Mouse (Mus musculus) heart, embryonic 12.5 days (tissue): ENCODE data around the gene Fndc1. TPM values are rescaled to one million over a fixed set of nuclear protein-coding genes. Genes with fewer than 3 reads are reported as not detected.

ENCODE experiments used
- ATAC-seq: fragments of 200-750 bp; cut with Nextera tagmentation; 2 replicates; pipeline ENCODE4 v1.8.0; 2017; ENCODE audit warnings: moderate TSS enrichment, moderate library complexity; ENCODE audit not compliant: insufficient number of reproducible peaks, low FRiP score
- H3K27ac ChIP-seq: fragments of 300-500 bp; sonication (generic); 2 replicates; pipeline ENCODE4 v1.5.1; 2016; ENCODE audit warnings: mild to moderate bottlenecking, moderate library complexity; ENCODE audit not compliant: poor library complexity, severe bottlenecking
- H3K27me3 ChIP-seq: fragments of 300-500 bp; sonication (generic); replicated peaks from 2 replicates; pipeline ENCODE4 v1.6.1; 2016; ENCODE audit warnings: mild to moderate bottlenecking, moderate library complexity
- H3K36me3 ChIP-seq: fragments of 300-500 bp; sonication (generic); 2 replicates; pipeline ENCODE4 v1.6.1; 2016; ENCODE audit warnings: mild to moderate bottlenecking, moderate library complexity
- H3K4me1 ChIP-seq: fragments of 300-500 bp; sonication (generic); replicated peaks from 2 replicates; pipeline ENCODE4 v1.6.1; 2016; ENCODE audit warnings: mild to moderate bottlenecking
- H3K4me2 ChIP-seq: fragments of 300-500 bp; sonication (generic); 2 replicates; pipeline ENCODE4 v1.6.1; 2016; ENCODE audit warnings: mild to moderate bottlenecking, moderate library complexity
- H3K4me3 ChIP-seq: fragments of 300-500 bp; sonication (generic); 2 replicates; pipeline ENCODE4 v1.5.1; 2016; ENCODE audit warnings: mild to moderate bottlenecking
- H3K9ac ChIP-seq: fragments of 300-500 bp; sonication (generic); 2 replicates; pipeline ENCODE4 v1.6.1; 2016; ENCODE audit warnings: mild to moderate bottlenecking, moderate library complexity
- H3K9me3 ChIP-seq: fragments of 300-500 bp; sonication (generic); replicated peaks from 2 replicates; pipeline ENCODE4 v1.6.1; 2016; ENCODE audit warnings: mild to moderate bottlenecking, moderate library complexity
- WGBS: fragments of 180-500 bp; shearing (Covaris S2); methylation state at CpG from one replicate; pipeline ENCODE4 v1.1.7; 2016; 5-methylcytosine and 5-hydroxymethylcytosine counted together
- polyA plus RNA-seq: library from polyadenylated mRNA; unstranded; fragments of >200 nt; fragmentation: Nextera tagmentation; extraction: Ambion mirVana; gene quantifications from 2 replicates; pipeline ENCODE4 v1.2.1, GENCODE M21; 2016

Gene Fndc1
- 4.6 and 6.7 TPM in 2 replicates for polyA plus RNA-seq

DNA sequence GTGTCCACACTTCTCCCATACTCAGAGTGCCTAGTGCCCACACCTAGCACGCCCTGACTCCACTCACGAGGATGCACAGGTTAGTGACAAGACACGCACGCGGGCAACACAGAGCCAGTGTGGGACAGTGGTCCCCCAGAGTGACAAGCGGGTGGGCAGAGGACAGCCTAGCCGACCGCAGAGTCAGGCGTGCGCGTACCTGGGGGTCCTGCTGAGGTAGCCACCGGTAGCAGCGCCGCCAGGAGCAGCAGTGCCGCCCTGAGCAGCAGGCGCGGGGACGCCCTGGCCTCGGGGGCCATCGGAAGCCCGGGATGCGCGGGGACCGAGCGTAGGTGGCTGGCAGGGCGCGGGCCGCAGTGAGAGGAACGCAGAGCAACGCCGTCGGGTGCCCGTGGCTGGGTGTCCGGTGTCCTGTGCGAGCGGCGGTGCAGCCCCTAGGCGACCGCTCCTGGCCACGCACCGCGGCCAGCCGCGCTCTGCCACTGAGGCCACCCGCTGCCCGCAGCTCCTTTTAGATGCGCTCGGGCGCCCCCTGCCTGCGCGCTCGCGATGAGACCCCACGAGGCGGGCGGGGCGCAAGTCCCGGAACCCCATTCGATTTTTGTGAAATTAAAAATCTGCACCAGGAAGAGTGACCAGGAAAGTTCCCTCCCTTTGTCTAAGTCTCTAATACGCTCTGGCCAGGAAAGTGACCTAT is at the start of gene Fndc1:
TSS of gene Fndc1 (minus strand) at position 484 of the 697 bp plus-strand sequence.
- H3K4me1 ChIP-seq: peaks cover 17% of the 10 kb centered on the region
- ATAC-seq: peak; percentile 57; the same call in 1 of the 2 replicates
- no peak within 1 kb of the TSS for H3K27ac ChIP-seq
- H3K36me3 ChIP-seq: no peaks in the 10 kb centered on the region
- H3K9ac ChIP-seq: peak within 1 kb of the TSS; percentile 66
- H3K9me3 ChIP-seq: no peaks in the 10 kb centered on the region
- WGBS: 2% methylated on average over 60 of the region's 60 CpGs
- peak within 1 kb of the TSS; percentile 49 for H3K4me3 ChIP-seq
- peak within 1 kb of the TSS; percentile 85 for H3K4me2 ChIP-seq
- peaks cover 66% of the 10 kb centered on the region for H3K27me3 ChIP-seq

DNA sequence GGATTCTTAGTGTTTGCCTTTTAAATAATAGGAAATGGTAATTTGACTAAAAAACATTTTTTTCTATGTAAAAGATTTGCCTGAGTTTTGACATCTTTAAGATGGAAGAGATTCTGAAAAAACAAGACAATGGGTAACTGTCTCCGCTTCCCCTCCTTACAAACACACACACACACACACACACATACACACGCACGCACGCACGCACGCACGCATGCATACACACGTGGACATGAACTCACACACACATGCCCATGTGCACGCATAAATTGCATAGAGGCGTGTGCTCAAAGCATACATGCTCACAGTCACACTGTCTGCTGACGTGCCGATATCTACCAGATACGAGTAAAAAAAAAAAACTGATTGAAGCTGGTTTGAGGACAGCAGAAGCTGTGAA is 49.4 kb upstream of the Fndc1 start:
- no peak for ATAC-seq
- Histone ChIP-seq H3K4me3 (no peak overlapping the region), H3K4me2 (no peak overlapping the region), H3K36me3 (no peaks in the 10 kb centered on the region), H3K27me3 (peaks cover 17% of the 10 kb centered on the region), H3K9me3 (no peaks in the 10 kb centered on the region), H3K27ac (no peak overlapping the region), H3K9ac (no peak overlapping the region), H3K4me1 (0 out of 2 replicates have a peak, but pooled peaks cover 4% of the 10 kb centered on the region)
- 83% methylated on average over 13 of the region's 13 CpGs for WGBS

DNA sequence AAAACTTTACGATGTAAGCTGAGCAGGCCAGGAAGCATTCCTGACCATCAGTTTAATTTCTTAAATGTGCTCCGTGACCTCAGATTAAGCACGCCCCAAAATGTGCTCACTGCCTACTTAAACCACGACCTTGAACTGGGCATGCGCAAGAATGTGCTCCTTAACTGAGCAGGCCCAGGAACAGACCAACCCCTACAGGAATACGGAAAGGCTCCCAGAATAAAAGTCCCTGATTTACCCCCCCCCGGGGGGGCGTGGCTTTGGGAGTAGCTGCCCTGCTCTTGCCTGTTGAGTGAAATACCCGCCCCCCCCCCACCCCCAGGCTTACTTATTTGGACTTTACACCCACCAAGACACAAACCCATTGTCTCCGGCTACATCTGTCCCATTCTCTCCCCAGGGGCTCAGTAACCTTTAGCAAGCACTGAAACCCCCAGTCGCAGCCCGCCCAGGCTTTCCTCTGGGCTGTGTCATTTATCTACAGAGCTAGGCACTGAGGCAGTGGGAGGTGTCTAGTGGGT is 48.9 kb upstream of the Fndc1 start:
- 0 out of 2 replicates have a peak, but pooled peaks cover 4% of the 10 kb centered on the region for H3K4me1 ChIP-seq
- H3K9ac ChIP-seq: no peak overlapping the region
- H3K4me2 ChIP-seq: no peak overlapping the region
- ATAC-seq: no peak
- peaks cover 21% of the 10 kb centered on the region for H3K27me3 ChIP-seq
- H3K9me3 ChIP-seq: no peaks in the 10 kb centered on the region
- no peaks in the 10 kb centered on the region for H3K36me3 ChIP-seq
- H3K27ac ChIP-seq: no peak overlapping the region
- H3K4me3 ChIP-seq: no peak overlapping the region
- 44% methylated on average over 12 of the region's 12 CpGs for WGBS

DNA sequence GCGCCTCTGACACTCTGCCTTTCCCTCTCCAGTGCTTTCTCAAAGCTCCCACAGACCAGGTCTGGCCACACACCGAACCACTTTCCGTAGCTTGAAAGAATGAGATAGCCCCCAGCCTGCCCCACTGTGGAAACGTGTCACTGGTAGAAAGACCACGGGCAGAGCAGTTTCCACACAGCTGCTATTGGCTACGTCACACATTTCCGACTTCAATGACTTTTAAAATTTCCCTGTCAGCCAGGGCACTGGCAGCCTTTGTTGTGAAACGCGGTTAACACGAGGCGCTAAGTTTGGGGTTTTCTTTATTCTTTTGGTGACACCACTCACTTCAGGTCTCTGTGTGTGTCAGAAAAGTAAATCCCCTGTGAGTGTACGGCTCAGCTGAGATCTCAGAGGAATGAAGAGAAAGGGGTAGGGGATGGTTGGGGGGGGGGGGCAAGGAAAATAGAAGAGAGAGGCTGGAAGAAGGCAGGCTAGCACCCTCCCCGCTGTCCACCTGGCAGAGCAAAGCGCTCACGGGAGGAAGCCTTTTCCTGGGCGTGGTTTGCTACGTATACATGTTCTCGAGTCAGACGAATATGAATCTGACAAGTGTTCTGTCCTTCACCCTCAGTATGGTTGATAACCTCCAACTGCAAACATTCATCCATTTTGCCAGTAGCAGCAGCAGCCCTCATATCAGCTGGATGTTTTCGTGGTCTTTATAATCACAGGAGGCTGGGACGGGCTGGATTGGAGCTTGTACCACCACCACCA is 47.9 kb upstream of the Fndc1 start:
- H3K27me3 ChIP-seq: peaks cover 28% of the 10 kb centered on the region
- WGBS: 78% methylated on average over 21 of the region's 21 CpGs
- H3K9me3 ChIP-seq: no peaks in the 10 kb centered on the region
- no peak overlapping the region for H3K9ac ChIP-seq
- no peaks in the 10 kb centered on the region for H3K36me3 ChIP-seq
- no peak overlapping the region for H3K27ac ChIP-seq
- H3K4me2 ChIP-seq: no peak overlapping the region
- H3K4me3 ChIP-seq: no peak overlapping the region
- ATAC-seq: no peak
- 0 out of 2 replicates have a peak, but pooled peaks cover 4% of the 10 kb centered on the region for H3K4me1 ChIP-seq

DNA sequence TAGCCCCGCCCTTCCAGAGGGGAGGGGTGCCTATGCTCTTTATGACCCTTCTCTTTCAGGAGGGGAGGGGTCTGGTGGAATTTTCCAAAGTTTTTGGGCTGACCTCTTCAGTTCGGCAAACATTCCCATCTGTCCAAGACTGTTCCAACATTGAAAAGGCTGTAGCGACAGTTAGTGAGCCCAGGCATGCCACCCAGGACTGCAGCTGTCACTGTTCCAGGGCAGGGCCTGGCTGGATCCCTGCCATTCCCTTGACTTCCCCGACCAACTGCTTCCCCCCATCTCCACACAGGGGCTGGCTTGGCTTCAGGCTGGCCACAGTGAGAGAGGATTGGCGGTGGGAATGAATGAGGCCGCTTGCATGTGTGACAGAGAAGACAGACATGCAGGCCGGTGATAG is 46.3 kb upstream of the Fndc1 start:
- Histone ChIP-seq H3K27ac (no peak overlapping the region), H3K9ac (no peak overlapping the region)

DNA sequence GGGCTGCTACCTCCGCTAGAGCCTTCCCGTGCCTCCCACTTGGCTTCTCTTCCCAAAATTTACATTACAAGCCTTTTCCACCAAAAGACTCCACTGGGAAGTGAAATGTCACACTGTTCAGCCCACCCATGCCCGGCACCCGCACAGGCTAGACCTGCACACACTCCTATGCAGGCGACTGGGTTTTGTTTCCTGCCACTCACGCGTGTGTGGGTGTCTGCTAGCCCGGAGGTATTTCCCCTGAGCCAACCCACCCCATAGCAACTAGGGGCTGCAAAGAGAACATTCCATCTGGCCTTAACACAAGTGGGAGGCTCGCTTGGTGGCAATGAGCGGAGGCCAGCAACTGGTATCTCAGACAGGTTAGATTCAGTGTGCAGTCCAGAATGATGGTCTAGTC is 44.7 kb upstream of the Fndc1 start:
- H3K27me3 ChIP-seq: peaks cover 41% of the 10 kb centered on the region
- no peaks in the 10 kb centered on the region for H3K36me3 ChIP-seq
- 0 out of 2 replicates have a peak, but pooled peaks cover 4% of the 10 kb centered on the region for H3K4me1 ChIP-seq
- H3K9me3 ChIP-seq: no peaks in the 10 kb centered on the region
- ATAC-seq: no peak
- H3K27ac ChIP-seq: no peak overlapping the region
- WGBS: 64% methylated on average over 10 of the region's 10 CpGs
- no peak overlapping the region for H3K9ac ChIP-seq
- H3K4me2 ChIP-seq: no peak overlapping the region
- H3K4me3 ChIP-seq: no peak overlapping the region

More for the DNA sequence above, 46.3 kb upstream of the Fndc1 start:
- Histone ChIP-seq H3K27me3 (peaks cover 38% of the 10 kb centered on the region), H3K36me3 (no peaks in the 10 kb centered on the region), H3K4me2 (no peak overlapping the region), H3K4me3 (no peak overlapping the region), H3K4me1 (0 out of 2 replicates have a peak, but pooled peaks cover 4% of the 10 kb centered on the region), H3K9me3 (no peaks in the 10 kb centered on the region)
- 73% methylated on average over 7 of the region's 7 CpGs for WGBS
- ATAC-seq: no peak

DNA sequence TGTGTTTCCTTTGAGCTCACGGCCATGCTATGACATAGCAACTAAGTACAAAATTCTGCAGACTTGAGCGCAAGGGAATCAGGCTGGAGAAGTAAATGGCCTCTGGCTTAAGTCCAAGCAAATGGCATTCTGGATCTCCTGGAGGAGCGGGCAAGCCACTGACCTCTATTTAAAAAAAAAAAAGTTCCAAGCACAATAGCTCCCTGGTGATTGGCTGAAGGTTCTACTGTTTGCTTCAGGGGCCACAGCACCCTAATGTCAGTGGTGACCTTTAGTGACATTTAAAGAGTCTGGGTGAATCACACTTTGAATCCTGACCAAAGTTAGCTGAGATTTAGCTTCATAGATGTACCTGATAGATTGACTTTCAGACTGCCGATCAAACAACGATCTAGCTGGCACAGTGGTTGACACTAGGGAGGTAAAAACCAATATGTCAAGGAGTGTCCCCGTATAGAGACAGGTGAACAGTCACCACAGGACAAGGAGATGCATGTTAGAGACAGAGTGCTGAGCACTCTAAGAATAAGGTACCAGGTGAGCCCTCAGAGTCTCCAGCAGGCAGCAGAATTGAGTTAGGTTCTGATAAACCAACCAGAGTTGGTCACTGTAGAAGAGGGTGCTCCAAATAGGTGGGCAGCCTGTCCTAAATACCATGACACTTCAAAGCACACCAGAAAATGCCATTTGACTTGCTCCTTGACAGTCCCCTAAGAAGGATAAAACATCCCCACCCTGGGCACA is 43.9 kb upstream of the Fndc1 start:
- H3K36me3 ChIP-seq: no peaks in the 10 kb centered on the region
- H3K4me3 ChIP-seq: no peak overlapping the region
- peaks cover 41% of the 10 kb centered on the region for H3K27me3 ChIP-seq
- H3K9me3 ChIP-seq: no peaks in the 10 kb centered on the region
- WGBS: 79% methylated on average over 6 of the region's 6 CpGs
- no peak overlapping the region for H3K9ac ChIP-seq
- no peak overlapping the region for H3K4me2 ChIP-seq
- no peak overlapping the region for H3K27ac ChIP-seq
- 0 out of 2 replicates have a peak, but pooled peaks cover 1% of the 10 kb centered on the region for H3K4me1 ChIP-seq
- no peak for ATAC-seq

DNA sequence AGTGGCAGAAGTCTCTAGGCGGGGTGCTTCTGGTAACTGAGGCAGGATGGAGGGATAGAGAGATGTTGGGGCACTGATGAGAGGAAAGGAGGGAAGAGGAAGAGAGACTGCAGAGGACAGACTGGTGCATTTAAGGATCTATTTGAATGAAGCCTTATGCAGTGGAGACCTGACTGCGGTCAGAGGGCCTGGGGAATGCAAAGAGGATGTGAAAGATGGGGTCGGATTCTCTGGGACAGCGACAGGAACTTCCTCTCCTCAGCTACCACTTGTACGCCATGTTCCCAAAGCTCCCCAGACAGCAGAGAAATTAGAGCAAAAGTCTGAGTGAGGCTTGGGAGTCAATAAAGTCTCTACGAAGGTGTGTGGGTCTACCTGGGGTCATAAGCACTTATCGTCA is 42.0 kb upstream of the Fndc1 start:
- H3K4me1 ChIP-seq: no peaks in the 10 kb centered on the region
- H3K4me3 ChIP-seq: no peak overlapping the region
- no peak overlapping the region for H3K27ac ChIP-seq
- H3K9me3 ChIP-seq: no peaks in the 10 kb centered on the region
- 67% methylated on average over 7 of the region's 7 CpGs for WGBS
- no peaks in the 10 kb centered on the region for H3K36me3 ChIP-seq
- H3K4me2 ChIP-seq: no peak overlapping the region
- no peak for ATAC-seq
- peaks cover 35% of the 10 kb centered on the region for H3K27me3 ChIP-seq
- H3K9ac ChIP-seq: no peak overlapping the region

DNA sequence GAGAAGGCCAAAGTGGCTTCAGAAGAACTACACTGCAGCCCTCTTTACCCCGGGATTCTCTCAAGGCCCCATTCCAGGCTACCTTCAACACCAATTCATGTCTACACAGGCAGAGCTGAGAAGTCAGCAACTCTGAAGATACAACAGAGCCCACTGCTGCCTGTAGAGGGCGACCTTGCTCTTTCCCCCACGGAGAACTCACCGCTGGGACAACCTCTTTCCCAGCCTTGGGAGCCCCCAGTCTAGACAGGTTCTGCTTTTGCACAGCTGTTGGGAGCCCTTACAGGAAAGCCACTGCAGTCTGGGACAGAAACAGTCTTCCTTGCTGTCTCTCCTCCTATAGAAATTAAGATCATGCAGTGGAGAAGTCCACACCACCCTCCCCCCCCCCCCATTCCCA is 41.5 kb upstream of the Fndc1 start:
- Histone ChIP-seq H3K27ac (no peak overlapping the region), H3K27me3 (peaks cover 31% of the 10 kb centered on the region), H3K4me2 (no peak overlapping the region), H3K9ac (no peak overlapping the region), H3K9me3 (no peaks in the 10 kb centered on the region), H3K36me3 (no peaks in the 10 kb centered on the region), H3K4me1 (no peaks in the 10 kb centered on the region), H3K4me3 (no peak overlapping the region)
- WGBS: 6% methylated on average over 4 of the region's 4 CpGs
- no peak for ATAC-seq

DNA sequence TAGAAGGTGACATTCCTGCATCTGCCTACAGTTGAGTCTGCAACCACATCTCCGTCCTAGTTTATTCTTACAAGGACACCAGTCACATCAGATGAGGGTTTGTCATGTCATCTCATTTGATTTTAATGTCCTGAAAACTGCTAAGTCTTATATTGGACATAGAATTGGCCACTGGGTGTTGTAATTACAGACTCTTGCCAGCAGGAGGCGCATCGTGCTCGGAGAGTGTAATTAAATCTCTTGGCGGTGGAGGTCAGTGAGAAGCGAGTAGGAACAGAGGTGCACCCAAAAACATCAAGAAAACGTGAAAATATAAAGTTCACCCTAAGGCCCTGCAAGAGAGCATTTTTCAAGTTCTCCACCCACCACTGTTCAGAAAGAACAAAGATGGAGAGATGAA is 37.6 kb upstream of the Fndc1 start:
- Histone ChIP-seq H3K36me3 (no peaks in the 10 kb centered on the region), H3K27me3 (peaks cover 11% of the 10 kb centered on the region; the same call in 1 of the 2 replicates), H3K4me2 (no peak overlapping the region), H3K9ac (no peak overlapping the region), H3K4me1 (0 out of 2 replicates have a peak, but pooled peaks cover 4% of the 10 kb centered on the region), H3K9me3 (no peaks in the 10 kb centered on the region), H3K27ac (no peak overlapping the region), H3K4me3 (no peak overlapping the region)
- 18% methylated on average over 7 of the region's 7 CpGs for WGBS
- no peak for ATAC-seq
